Mouse (Mus musculus) neutrophil, adult 5-6 weeks (primary cell): ENCODE data around the gene Rin1. TPM values are rescaled to one million over a fixed set of nuclear protein-coding genes. Genes with fewer than 3 reads are reported as not detected.
A peak's percentile ranks its signal among the peaks of the same experiment; 100 is the strongest.
"Not testable (repeated sequence)": the region's sequence is repeated elsewhere in the genome, so short reads cannot be mapped to it uniquely, and the experiment has no call there.

Source experiments
- ATAC-seq: fragments of 151-379, 151-347 bp; 2 replicates; pipeline ENCODE4 v1.8.0; 2017; ENCODE audit warnings: mild to moderate bottlenecking, moderate TSS enrichment; ENCODE audit not compliant: insufficient number of reproducible peaks, poor library complexity, low FRiP score, severe bottlenecking; ENCODE audit errors: extremely low read depth
- total RNA-seq: library from RNA; stranded (forward); fragments of 200-1000 nt; gene quantifications from 2 replicates; pipeline ENCODE4 v1.2.3, GENCODE M21; 2017

Gene Rin1
- total RNA-seq, 1 experiment from 2014 or later = 0.70 TPM

DNA sequence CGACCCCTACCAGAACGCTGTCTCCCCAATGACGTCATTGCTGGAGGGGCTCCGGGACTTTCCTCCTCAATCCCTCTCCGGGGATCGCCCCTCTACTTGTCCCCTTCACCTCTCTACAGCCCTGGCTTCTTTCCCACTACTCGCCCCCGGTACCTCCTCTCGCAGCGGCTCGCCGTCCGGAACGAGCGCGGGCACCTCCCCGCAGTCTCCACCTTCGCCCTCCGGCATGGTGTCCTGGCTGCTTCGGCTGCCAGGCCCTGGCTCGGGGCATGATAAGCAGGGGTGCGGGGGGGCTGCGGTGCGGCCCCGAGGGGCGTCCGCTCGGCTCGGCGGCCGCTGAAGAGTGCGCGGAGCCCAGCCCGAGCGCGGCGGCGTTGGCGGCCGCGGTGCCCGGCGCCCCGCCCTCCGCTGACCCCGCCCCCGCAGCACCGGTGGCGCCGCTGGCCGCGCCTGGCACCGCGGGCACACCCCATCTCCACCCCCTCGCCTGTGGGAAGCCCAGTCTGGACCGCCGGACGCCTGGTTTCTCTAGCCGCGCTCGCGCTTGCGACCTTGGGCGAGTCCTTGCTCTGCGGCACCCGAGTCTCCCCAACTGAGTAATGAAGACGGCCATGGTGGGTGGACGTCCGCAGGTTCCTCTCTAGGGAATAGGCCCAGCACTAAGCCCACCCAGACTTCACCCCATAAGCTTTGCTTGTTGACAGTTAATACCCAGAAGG lies 35.0 kb downstream of the Rin1 start, which contains the start of gene Tmem151a:
Tmem151a (minus strand) TSS at position 387 of the 719 bp plus-strand sequence.
- ATAC-seq = no peak

DNA sequence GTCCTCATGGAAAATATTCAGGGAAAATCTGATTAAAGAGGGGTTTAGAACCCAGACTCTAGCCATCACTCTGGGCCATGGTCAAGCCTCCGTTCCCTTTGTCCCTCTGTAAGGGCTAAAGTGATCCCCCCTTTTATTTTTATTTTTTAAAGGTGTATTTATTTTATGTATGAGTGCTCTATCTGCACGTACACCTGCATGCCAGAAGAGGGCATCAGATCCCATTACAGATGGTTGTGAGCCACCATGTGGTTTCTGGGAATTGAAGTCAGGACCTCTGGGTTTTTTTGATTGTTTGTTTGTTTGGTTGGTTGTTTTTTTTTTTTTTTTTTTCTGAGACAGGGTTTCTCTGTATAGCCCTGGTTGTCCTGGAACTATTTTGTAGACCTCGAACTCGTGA lies 36.3 kb downstream of the Rin1 start:
- not testable (repeated sequence) for ATAC-seq

DNA sequence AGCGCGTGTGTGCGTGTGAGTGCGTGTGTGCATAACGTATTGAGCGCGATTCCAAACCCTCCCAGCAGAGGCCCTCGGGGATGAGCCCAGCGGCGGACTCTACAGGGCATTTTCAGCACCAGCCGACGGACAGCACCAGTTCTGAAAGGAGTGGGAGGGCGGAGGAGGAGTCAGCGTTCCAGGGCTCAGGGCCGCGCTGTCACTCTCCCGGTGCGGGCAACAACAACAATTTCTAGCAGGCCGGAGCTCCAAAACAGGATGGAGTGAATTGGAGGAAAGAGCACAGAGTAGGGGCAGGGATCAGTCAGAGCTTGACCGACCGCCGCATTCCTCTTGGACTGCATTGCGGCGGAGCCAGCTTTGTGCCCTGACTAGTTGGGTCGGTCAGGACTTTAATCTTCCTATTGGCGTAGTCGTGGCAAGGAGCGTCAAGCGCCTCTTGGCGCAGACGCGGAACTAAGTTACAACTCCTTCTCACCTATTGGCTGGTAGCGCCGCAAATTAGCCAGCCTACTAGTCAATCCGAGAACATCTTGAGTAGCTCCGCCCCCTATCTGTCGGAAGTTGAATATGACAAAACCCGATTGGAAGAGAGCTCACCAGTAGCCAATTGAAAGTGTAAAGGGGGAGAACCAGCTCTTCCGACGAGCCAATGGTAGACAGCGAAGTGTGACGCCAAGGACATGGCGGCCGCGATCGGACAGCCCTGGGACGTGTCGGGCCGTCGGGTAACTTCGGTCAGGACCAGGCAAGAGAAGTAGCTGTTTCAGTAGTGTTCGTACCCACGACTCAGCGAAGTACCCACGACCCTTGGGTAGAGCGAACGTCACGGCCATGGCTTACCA lies 37.8 kb downstream of the Rin1 start, which contains the start of gene Yif1a:
Yif1a (plus strand) TSS at position 655 of the 845 bp plus-strand sequence.
- ATAC-seq = peak; percentile 84

DNA sequence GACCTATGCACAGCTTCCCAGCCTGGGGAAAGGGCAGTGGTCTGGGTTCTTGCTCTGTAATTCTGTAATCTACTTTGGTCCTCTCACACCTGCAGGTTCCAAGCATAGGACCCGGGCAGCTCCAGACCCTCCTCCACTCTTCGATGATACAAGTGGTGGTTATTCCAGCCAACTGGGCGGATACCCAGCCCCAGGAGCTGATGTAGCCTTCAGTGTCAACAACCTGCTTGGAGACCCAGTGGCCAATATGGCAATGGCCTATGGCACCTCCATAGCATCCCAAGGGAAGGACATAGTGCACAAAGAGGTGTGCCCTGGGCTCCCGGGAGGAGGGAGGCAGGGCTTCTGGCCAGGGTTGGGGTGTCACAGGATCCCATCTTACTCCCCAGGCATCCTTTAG lies 39.0 kb downstream of the Rin1 start:
- ATAC-seq = no peak

DNA sequence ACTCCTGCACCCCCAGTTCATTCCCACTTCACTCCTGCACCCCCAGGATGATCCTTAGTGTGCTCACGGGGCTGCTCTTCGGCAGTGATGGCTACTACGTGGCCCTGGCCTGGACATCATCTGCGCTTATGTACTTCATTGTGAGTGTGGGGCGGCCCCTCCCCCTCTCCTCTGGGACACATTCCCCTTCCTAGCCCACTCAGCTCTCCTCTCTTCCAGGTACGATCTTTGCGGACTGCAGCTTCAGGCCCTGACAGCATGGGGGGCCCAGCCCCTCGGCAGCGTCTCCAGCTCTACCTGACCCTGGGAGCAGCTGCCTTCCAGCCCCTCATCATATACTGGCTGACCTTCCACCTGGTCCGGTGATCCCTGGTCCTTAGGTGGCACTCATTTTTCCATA lies 41.8 kb downstream of the Rin1 start:
- ATAC-seq = no peak

DNA sequence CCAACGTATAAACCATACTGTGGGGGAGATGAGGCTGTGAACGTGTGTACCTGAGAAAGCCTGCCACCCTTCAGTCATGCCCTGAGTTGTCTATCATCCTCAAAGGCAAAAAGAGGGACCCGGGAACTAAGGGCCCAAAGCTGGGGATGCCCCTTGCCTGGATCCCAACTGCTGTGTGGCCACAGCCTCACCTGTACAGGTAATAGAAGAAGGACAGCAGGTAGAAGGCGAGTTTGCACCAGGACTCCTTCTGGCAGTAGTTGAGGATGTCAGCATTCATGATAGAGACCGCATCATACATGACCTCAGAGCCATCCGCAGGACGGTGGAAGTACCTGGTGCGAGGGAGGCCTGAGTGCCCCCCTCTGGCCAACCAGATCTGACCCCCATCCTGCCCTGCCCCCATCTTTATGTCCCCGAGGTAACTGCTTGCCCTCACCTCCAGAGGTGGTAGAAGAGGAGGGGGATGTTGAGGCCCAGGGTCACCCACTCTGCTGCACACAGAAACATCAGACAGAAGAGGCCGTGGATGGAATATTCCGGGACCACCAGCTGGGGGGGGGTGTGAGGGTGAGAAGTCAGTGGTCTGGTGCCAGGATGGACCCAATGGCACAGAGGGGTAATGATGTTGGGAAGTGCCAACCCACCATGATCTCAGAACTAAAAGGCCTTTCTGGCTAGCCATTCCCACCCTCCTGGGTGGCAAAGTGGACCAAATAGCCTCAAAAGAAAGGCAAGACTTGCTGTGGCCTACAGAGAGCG lies 43.4 kb downstream of the Rin1 start:
- no peak for ATAC-seq

DNA sequence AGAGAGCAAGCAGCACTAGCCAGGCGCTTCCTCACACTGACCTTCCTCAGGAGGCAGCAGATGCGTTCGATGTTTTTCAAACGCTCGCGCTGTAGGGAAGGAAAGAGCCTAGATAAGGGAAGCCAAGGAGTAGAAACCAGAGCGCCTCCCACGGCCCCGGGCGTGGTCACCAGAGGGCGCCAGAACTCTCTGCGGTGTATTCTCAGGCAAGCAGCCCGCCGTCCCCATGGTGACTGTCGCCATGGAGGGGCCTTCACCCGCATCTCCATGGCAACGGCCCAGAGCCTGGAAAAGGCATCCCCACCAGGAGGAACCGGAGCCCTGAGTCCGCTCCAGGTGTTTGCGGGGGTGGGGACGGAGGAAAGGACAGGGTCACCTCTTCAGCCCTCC lies 44.0 kb downstream of the Rin1 start:
- ATAC-seq = peak; percentile 57

DNA sequence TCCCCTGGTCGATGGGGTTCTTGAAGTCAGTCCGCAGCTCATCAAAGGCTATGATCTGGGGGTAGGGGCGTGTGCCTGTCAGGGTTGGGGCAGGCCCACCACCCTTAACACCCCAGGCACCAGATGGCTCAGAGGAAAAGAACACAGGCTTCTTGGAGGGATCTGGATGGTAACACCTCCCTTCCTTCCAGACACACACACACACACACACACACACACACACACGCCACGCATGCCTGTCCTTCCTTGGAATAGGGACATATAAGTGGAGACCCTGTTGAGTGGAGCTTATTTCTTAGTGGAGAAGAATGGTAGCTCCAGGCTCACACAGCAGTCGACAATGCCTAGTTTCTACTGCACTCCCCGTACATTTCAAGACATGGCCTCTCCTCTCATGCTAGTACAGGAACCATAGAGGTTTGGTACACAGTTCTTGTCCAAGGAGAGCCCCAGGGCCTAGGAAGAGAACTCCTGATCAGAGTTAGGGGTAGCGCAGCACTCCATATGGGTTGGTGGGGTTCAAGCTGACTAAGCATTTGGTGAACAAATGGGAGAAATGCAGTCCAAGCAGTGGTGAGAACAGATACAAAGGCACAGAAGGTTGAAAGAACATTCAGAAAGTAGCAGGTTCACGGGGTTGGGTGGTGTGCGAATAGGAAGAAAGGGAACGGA lies 44.6 kb downstream of the Rin1 start:
- ATAC-seq = no peak

DNA sequence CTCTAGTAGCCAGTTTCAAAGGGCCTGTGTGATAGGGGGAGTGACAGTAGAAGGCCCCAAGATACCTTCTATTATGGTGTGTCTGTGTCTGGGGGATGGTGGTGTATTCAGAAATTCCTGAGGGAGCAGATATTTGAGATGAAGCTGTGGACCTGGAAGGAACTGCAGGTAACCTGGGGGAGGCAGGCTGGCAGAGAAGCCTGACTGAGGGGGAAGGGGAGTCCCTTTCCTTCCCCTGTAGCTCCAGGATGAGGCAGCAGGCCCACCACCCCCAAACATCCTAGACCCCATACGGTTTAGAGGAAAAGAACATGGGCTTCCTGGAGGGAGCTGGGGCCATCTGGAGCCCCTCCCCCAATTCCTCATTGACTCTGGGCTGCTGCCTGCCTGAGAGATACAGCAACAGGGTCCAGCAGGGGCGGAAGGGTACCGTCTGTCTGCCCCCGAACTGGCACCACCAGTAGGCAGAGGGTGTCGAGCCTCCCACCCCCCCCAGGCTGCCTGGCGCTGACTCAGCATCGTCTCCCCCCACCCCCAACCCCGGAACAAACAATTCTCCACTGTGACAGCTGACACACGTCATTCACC lies 45.7 kb downstream of the Rin1 start:
- no peak for ATAC-seq

DNA sequence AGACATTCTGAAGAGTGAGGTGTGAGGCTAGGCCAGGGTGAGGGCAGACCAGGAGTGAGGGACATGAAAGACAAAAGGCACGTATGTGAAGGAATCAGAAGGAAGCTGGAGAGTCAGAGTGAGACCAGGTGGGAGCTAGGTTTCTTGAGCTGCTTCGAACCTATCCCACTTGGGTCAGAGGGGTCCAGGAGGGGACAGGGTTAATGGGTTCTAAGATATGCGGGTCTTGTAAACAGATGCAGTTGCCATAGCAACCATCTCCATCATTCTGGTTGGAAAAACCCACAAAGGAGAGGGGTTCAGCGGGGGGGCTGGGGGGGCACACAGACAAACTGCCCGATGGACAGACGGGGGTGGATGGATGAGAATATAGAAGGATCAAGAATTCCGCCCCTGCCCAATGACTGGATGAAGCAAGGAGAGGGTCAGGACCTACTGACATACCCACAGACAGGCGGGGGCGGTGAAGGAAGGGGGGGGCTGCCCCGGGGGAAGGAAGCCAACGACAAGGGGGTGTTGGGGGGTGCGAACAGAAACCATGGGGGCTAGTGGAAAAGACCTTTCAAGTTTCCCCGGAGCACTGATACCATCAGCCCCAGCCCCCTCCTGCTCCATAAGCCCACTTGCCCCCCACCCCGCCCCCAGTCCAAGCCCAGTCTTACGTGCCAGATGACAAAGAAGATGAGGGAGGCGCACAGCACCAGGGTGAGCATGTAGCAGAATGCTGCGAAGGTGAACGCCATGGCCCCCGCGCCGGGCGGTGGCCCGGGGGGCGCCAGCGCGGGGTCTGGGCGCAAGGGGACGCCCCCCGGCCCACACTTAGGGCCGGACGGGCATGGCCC lies 47.5 kb downstream of the Rin1 start:
- no peak for ATAC-seq

- no peak for ATAC-seq
Measured at GRCm38 (mm10) chr19:5098363-5099143, 48.3 kb downstream of the Rin1 start, which contains the start of gene Cnih2. Gene Cnih2 (minus strand): TSS chr19:5098521.

DNA sequence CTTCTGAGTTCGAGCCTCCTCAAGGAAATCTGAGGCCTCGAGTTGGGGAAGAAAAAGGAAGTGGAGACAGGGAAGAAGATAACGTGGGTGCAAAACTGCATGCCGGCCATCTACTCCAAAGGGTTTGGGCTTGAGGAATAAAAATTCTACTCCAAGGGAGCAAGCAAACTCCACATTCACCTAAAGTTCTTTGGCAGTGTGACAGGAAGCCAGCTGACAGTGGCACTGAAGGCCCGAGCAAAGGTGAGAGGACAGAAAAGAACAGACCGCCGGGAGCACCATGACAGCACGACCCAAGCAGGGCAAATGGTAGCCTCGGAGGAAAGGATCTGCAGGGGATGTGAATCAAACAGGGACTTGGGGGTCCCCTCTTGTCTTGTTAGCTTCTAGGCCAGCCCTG lies 55.8 kb downstream of the Rin1 start:
- ATAC-seq = no peak

Other genes starting within 250 kb of the Rin1 start
- gene Gm21992, start 238.9 kb upstream of the Rin1 start, total RNA-seq = 17.3 and 24.4 TPM in 2 replicates
- gene Rbm14, start 238.8 kb upstream of the Rin1 start, total RNA-seq = 16.6 and 19.0 TPM in 2 replicates
- gene Ccs, start 211.1 kb upstream of the Rin1 start, total RNA-seq = 10.9 and 16.5 TPM in 2 replicates
- not detected in 2 replicates for gene Ccdc87, start 211.1 kb upstream of the Rin1 start, total RNA-seq
- gene Ctsf, start 195.4 kb upstream of the Rin1 start, total RNA-seq = 0.23 and 0.37 TPM in 2 replicates
- not detected in 2 replicates for gene Actn3, start 172.6 kb upstream of the Rin1 start, total RNA-seq
- gene Zdhhc24, start 171.8 kb upstream of the Rin1 start, total RNA-seq = 8.4 and 9.9 TPM in 2 replicates
- 2.2 and 2.5 TPM in 2 replicates for gene Bbs1, start 143.9 kb upstream of the Rin1 start, total RNA-seq
- 37.8 and 42.8 TPM in 2 replicates for gene Dpp3, start 122.2 kb upstream of the Rin1 start, total RNA-seq
- 0.25 and 0.70 TPM in 2 replicates for gene Peli3, start 107.4 kb upstream of the Rin1 start, total RNA-seq
- gene Mrpl11, start 88.3 kb upstream of the Rin1 start, total RNA-seq = 11.2 and 14.5 TPM in 2 replicates
- gene Npas4, start 60.2 kb upstream of the Rin1 start, total RNA-seq = not detected in 2 replicates
- 1.2 TPM in 1 of 2 replicates, not detected in the other for gene Slc29a2, start 26.6 kb upstream of the Rin1 start, total RNA-seq
- 0.49 and 0.81 TPM in 2 replicates for gene B4gat1, start 11.7 kb upstream of the Rin1 start, total RNA-seq
- gene AC124502.3, start 11.6 kb upstream of the Rin1 start, total RNA-seq = 2.3 and 4.3 TPM in 2 replicates
- 31.8 and 34.6 TPM in 2 replicates for gene Brms1, start 9.1 kb upstream of the Rin1 start, total RNA-seq
- not detected in 2 replicates for gene Cd248, start 17.6 kb downstream of the Rin1 start, total RNA-seq
- not detected in 2 replicates for gene Tmem151a, start 35.0 kb downstream of the Rin1 start, total RNA-seq
- gene Yif1a, start 38.1 kb downstream of the Rin1 start, total RNA-seq = 6.9 and 10.4 TPM in 2 replicates
- not detected in 2 replicates for gene Cnih2, start 48.0 kb downstream of the Rin1 start, total RNA-seq
- 74.5 and 91.6 TPM in 2 replicates for gene Rab1b, start 56.6 kb downstream of the Rin1 start, total RNA-seq
- gene Klc2, start 68.1 kb downstream of the Rin1 start, total RNA-seq = 16.7 and 18.7 TPM in 2 replicates
- 50.5 and 54.0 TPM in 2 replicates for gene Pacs1, start 222.6 kb downstream of the Rin1 start, total RNA-seq
- 273 and 288 TPM in 2 replicates for gene Sf3b2, start 245.0 kb downstream of the Rin1 start, total RNA-seq
- not detected in 2 replicates for gene Gal3st3, start 247.8 kb downstream of the Rin1 start, total RNA-seq